Mouse (Mus musculus) testis, postnatal 10 days (tissue): Measurements from ENCODE around the gene Maml3.

Source experiments
- DNase-seq: peaks from one replicate; pipeline ENCODE4 v3.0.0; 2021; ENCODE audit warnings: low spot score

Gene Maml3

DNA sequence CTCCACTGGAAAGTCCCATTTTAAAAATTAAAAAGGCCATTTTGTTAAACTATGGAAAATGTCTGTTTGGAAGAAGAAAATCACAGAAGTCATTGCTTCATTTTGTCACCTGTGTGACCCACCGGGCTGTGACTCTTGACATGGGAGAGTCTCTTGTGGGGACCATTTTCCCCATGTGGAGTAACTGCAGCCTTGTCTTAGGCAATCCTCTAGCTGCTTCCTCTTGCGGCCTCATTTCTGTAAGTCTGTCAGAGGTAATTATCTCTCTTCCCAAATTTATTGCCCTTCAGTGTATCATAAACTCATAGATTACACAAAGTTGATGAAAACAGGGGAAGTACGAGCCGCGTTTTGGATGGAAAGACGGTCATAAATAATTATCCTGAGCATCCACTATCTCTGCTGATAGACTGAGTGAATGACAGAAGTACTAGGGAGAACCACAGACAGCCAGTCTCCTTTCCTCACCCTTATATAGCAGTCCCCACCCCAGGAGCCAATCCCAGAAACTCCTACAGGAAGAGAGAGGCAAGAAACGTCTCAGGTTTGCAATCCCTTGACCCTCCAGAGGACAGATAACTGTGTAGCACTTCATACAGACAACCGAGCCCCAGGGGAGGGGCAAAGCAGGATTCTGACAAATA is 14.5 kb downstream of the Maml3 start:
- no peak for DNase-seq

DNA sequence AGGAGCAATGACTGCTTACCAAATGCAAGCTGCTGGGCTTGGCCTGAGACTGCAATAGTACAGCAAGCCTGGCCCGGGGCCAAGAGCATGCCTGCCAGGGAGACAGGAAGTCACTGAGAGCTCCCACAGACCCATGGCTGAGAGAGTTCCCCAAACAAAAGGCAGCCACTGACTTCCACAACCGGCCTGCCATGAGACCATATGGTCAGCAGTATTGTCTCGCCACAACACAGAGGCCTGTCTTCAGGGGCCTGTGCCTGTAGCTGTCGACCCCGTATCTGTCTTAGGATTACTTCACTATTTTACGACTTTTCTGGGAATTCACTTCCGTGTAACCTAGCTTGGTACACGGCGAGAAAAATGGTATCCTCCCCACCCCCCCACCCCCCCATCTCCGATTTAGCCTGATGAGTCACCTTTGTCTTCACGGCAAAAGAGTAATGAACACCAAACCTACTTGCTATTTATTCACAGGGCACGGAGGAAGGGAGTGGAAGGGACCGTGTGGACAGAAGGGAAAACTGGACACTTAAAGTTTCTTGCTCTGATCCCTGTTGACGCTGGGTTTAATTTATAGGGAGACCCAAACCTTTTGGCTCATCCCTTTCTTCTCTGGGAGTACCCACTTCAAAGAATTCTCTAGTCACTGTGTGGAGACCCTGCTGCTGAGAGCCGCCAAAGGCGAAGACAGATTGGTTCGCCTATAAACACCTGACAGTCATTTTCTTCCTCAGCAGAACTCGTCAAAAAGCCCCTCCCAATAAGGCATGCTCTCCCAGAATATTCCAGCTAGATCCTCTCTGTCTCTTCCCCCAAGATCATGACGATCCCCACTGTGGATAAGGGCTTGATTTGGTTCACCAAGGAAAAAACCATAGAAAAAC is 16.2 kb downstream of the Maml3 start:
- DNase-seq = peak; percentile 96

DNA sequence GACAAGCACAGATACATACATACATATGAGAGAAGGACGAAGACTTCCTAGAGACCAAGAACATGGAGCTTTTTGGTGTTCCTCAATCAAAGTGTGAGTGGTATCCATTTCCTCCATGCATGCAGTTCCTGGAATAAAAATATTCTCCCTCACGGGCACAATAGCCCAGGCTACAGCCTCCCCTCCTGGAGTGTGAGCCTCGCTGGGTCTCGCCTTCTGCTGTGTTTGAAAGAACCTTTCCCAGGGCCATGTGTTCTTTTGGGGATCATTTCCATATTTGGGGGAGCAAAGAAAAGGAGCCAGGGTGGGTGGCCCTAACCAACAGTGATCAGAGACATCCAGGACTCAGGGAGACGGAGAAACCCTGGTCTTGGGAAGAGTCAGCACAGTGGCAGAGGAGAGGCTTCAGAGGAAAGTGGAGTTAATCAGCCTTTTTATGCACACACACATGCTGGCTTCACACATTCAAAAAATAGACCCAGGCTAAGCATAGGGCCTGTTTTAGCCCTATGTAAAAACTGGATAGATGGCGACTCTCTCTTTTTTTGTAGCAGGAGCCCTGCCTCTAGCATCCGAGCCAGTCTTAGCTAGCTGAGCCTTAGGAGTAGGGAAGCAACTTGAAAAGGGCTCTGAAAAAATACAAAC is 17.1 kb downstream of the Maml3 start:
- no peak for DNase-seq

DNA sequence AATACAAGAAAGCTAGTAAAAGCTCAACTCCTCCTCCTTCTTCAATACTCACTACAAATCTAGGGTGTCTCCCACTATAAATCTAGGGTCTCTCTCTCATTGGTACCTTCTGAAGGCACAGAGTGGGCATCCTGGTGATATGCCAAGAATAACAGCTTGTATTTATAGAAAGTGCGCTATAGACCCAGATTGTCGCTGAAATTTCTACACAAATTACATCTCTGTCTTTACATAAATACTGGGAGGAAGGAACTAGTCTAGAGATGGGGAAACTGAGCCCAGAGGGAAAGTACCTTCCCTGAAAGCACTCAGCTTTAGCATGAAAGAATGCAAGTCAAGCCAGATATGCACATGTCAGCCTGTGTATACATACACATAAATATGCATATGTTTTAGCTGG is 26.1 kb downstream of the Maml3 start:
- no peak for DNase-seq

DNA sequence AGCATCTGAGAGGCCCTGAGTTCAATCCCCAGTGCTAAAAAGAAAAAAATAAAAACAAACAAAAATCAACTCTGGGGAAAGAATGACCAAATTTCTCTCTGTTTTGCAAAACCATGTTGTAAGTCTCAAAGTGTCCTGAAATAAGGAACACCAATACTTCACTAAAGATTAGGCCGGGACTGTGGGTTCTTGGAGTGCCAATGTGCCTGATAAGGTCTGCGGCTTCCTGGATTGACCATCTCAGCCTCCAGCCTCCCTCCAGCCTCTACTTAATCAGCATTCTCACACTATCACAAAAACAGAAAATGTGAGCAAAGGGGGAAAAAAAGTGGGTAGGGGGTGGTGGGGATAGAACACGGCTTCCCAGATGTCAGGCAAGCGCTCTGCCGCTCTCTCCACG is 30.9 kb downstream of the Maml3 start:
- no peak for DNase-seq

DNA sequence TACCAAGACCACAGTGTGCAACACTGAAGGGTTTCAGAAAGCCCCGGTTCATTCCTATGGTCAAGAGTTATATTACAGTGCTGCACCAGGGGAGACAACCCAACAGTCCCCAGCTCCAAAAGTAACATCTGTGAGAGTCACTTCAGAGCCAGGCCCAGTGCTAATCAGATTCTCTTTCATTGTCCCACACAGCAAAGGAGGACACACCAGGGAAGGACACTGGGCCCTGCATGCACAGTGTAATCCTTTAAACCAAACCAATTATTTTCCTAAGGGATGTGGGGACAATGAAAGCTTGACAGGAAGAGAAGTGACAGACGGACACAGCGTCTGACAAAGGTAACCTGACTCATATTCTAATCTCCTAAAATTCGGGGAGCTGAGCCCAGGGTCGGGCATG is 32.9 kb downstream of the Maml3 start:
- DNase-seq = no peak

DNA sequence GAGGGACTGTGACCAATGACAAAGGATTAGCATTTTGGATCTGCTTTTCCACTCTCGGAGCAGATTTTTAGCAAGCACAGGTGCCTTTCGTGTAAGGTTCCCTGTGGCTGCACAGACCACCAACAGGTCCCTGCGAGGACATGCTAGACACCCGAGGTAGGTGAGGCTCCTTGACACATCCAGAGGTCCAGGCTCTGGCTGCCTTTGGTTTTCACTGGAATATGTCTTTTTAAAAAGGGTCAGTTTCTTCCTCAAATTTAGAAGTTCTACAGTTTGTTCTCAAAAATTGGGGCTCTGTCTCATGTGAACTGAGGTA is 34.8 kb downstream of the Maml3 start:
- DNase-seq = no peak

DNA sequence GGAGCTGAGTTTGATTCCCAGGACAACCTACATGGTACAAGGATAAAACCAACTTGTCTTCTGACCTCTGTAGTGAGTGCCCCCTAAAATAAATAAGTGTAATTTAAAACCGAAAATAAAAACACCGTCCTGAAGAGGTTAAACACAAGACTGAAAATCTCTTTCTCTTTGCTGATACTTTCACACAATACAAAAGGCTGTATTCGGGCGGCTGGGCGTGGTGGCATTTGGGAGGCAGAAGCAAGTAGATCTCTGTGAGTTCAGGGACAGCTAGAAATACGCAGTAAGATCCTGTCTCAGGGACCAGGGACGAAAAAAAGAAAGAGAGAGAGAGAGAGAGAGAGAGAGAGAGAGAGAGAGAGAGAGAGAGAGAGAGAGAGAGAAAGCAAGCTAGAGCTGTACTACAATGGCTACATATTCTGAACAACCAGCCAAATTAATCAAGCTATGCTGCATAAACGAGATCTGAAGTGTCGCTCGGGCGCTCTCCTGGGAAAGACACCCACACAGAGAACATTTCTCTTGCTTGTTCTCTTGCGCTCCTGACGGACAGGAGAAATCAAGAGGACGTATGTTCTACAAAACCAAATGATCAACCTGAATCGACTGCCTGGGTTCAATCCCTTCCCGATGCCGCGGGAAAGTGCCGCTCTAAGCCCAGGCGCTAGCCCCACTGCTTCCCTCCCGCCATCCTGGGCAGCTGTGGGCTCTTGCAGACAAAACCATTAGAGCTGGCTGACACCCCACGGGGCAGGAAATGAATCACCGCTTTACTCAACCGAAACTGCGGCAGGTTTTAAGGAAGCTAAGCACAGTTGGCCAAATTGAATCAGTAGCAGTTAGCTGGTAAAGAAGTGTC is 35.3 kb downstream of the Maml3 start:
- DNase-seq = peak; percentile 54

DNA sequence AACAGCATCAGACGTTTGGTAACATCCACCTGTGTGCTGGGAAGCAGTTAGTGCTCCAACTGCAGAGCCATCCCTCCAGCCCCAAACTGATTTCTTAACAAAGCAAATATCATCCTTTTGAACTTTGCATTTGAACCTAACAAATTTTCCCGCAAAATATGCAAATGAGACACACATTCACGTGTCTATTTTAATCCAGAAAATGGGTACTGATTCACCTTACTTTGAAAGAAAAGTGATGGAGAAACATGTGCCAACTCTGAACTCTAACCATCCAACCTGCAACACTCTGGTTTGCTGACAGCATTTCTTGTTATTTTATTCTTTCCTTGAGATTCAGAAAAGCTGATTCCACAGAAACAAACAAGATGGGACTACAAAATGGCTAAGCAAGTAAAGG is 36.0 kb downstream of the Maml3 start:
- no peak for DNase-seq

DNA sequence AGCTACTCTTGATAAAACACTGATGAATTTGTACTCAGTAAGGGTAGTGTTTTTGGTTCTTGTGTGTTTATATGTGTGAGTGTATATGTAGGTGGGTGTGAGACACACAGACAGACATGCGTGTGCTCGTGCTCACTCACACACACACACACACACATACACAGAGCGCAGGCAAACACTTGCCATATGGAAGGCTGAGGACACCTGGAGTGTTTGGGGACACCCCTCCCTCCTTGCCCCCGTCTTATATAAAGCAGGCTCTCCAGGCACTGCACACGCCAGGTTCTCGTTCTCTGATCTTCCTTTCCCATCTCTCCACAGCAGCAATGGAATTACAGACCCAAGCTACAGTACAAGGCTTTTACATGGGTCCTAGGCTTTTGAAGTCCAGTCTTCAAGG is 37.7 kb downstream of the Maml3 start:
- DNase-seq = no peak

DNA sequence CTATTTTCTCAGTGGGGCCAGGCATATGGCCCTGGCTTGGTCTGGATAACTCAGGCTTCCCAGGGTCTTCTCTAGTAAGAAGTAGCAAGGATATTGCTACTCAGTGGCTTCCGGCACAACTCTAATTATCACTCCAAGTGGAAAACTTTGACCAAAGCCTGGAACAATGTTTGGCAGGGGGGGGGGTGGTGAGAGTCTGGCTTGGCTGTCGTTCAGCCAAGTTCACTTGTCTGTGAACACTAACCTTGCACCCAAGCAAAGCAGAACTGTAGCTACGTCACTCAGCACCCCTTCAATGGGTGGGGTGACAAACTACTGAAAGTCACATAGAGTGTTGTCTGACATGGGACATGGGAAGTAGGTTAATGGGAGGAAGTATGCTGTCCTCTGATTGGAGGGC is 38.7 kb downstream of the Maml3 start:
- DNase-seq = no peak

DNA sequence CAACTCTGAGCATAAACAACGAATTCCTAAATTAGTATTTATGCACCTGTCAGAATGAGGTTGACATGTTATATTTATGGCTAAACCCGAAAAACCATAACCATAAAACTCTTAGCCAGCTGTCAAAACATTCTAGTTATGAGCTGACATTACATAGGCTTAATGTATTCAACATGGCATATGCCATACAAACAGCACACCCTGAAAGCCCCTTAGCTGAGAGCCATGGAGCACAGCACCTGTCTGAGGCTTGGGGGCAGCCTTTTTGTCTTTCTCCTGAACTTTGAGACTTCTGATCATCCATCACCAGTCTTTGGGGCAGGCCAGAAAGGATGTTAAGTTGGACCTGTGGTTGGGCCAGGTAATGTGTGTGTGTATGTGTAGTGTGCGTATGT is 41.6 kb downstream of the Maml3 start:
- no peak for DNase-seq

DNA sequence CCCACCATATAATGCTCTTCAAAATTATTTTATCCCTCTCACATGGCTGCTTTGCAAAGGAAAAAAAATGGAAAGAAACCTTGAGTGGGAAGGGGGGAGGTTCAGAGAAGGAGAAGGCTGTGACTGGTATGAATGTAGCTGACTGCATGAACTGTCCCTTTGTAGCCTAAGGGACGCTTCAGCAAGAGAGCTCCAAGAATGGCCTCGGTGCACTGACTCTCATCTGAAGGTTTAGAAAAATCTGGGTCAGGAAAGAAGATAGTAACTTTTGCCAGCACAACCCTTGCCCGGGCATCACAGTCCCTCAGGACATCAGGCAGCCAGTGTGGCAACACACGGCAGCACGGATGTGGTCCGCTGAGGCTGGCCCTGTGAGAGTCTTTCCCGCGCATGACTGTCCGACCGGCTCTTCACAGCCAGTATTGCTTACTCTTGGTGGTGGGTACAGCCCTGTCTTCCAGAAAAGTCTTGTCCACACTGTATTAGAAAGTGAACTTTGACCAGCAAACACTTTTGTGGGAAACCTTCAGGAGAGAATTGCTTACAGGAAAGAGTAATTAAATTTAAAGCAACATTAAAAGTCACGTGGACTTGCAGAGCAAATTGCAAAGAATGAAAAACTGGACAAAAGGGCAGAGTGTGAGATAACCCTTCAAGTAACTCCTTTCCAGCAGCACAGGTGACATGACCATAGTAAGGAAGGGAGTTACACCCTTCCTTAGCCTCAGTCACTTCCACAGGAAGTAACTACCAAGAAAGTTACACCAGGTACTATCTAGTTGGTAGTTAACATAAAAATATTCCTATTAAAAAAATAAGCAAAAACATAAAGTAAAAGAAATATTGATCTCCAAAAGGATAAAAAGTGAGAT is 42.3 kb downstream of the Maml3 start:
- DNase-seq = no peak

DNA sequence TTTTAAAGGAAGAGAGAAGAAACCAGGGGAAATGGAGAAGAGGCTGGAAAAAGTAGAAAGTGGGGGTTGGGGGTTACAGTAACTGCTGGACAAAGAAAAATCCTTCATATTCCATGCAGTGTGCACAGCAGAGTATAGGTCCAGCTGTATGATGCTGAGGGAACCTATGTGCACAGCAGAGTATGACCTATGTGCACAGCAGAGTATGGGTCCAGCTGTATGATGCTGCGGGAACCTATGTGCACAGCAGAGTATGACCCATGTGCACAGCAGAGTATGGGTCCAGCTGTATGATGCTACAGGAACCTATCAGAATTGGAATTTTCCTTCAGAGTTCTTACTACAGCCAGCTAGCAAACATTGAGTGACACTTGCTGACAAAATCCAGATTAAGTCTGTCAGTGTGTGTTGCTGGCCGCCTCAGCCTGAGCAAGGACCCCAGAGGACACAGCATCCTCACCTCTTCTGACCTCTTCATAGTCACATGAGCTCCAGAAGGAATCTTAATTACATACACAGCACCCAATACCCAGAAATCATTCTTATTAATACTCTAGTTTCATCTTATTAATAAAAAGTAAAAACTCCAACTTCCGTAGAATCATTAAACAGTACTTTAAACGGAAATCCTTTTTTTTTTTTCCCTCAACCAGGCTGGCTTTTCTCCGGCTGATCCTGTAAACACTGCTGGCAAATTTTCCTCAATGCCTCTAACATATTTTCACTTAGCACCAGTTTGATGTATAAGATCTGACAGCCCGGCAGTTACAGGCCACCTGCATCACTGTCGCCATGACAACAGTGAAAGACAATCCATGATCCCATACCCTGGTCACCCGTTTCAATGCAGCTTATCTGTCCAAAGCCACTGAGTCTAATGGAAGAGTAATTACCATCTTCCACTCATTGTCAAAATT is 43.1 kb downstream of the Maml3 start:
- DNase-seq = no peak

DNA sequence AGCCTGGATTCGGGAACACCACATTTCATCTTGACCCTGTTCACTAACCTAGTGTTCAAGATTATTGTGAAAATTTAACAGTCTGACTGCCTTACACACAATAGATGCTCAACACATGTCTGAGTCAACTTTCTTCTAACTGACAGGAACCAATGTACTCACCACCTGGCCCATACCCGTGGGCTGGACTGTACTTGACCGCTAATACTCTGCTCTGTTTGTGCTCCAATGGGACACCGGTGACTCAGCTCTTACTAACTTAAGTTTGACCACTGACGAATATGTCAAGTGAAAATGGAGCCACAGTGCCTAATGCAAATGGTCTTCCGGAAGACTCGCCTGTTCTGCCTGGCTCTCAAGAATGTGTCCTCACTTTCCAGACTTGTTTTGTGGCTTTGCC is 44.0 kb downstream of the Maml3 start:
- no peak for DNase-seq

DNA sequence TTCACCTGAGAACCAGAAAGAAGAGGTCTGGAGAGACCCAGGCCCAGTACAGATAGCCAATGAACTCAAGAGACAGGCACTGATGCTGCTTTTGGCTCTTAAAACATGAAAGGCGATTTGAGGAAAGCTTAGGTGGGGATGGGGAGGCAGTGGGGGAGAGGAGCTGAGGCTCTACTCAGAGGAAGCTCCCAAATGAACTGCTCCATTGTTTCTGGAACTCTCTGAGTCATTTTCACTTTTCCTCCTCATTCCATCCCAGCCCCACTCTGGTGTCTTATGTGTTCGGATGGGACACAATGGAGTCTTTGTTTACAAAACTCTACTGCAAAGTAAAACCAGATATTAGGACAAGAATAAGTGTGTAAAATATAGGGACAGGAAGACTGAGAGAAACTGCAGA is 53.1 kb downstream of the Maml3 start:
- no peak for DNase-seq

DNA sequence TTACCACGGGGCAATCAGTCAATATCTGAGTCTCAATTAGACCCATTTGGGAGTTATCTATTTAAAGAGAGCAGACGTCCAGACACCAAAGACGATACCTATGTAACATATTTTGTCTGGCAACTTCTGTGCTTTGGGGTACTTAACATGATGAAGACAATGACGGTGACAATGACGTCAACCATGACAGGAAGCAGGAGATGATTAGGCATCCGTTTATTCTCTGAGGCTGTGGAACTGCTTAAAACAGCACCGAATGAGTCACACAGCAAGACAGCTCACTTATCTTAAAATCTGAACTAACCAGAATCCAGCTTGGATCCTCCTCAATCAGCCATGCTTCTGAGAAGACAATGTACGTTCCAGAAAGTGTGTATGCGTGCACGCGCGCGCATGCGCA is 56.8 kb downstream of the Maml3 start:
- no peak for DNase-seq

DNA sequence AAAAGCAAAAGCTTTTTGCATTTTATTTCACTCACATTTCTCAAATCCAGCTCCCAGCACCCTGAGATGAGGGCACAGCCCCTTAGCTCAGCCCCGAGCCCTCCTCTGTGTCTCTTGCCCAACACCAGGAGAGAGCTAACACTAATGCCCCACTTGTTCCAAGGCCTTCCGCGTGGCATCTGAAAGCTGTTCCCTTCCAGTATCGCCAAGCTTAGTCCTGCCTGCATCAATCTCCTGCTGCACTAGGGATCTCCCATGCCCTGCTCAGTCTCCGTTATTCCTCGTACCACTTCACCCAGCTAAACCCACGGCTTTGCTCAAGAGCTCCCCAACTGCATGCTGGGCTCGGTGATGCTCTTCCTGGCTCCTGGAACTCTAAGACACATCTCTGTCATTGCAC is 57.3 kb downstream of the Maml3 start:
- no peak for DNase-seq

DNA sequence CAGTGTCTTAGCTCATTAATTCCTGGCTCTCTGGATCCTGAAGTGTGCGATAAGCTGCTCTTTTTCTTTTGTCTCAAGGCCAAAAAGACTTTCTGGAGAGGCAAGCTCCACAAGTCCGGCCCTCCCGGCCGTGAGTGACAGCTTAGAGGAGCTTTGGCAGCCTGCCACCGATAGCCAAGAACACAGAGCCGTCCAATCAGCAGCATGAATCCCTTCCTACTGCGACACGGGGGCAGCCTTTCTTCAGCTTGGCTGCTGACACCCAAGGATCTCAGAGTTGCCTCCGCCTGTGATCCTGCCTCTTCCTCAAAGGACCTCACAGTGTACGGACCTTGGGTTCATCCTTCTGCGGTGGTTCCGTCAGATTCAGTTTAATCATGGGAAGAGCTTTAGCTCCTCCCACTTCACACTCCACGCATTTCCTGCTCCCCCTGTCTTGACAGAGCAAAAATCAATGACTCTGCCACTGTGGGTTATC is 57.9 kb downstream of the Maml3 start:
- peak; percentile 96 for DNase-seq

DNA sequence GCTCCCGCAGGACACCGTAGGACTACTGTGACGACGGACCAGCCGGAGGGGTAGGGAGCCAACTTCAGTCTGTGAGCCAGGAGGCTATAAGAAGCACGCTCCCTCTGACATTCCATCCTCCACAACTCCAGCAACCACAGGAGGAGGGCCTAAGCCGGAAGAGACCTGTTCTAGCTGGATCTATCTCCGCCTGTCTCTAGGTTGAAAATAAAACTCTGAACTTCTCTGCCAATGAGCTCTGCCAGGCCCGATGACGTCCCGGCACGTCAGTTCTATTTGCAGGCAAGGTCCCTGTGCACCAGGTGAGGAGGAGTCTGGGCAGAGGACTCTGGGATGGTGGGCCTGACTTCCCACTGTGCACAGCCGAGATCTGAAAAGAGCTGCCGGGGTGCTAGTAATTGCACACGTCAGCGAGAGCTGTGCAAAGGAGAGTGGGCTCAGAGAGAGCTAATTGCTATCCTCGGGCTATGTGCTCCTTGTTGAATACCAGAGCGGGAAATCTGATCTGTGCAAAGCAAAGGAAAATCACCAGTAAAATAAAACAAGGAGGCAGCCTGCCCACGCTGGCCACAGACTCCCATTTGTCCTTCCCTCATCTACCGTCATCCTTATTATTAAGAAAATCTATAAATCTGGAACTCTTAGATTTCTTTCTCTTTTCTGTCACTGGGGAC is 58.7 kb downstream of the Maml3 start:
- peak; percentile 70 for DNase-seq
